Mouse (Mus musculus) CH12.LX (cell line): ENCODE results near the gene Mmp9.

Source experiments
- CTCF ChIP-seq, 2 experiments: IDR thresholded peaks in 1 of 2; conservative IDR thresholded peaks in 1 of 2; 2 replicates each; pipeline ENCODE4 v1.5.1; 2011 to 2012; ENCODE audit warnings: low read depth in 2 of 2, low read length in 2 of 2, improper control_type of control experiment in 1 of 2, inconsistent platforms in 1 of 2, mild to moderate bottlenecking in 1 of 2, moderate library complexity in 1 of 2
- E2F4 ChIP-seq: IDR thresholded peaks from 2 replicates; pipeline ENCODE4 v1.6.1; 2011; ENCODE audit warnings: low read depth, low read length, improper control_type of control experiment; ENCODE audit not compliant: insufficient replicate concordance
- ELF1 ChIP-seq: IDR thresholded peaks from 2 replicates; pipeline ENCODE4 v1.6.1; 2014; ENCODE audit warnings: low read depth, mild to moderate bottlenecking, inconsistent platforms, low read length, improper control_type of control experiment
- EP300 ChIP-seq: IDR thresholded peaks from 2 replicates; pipeline ENCODE4 v1.6.1; 2011; ENCODE audit warnings: low read length, improper control_type of control experiment
- GABPA ChIP-seq: IDR thresholded peaks from 2 replicates; pipeline ENCODE4 v1.6.1; 2012; ENCODE audit warnings: low read depth, low read length, improper control_type of control experiment, inconsistent platforms; ENCODE audit not compliant: insufficient replicate concordance
- HCFC1 ChIP-seq: IDR thresholded peaks from 2 replicates; pipeline ENCODE4 v1.6.1; 2012; ENCODE audit warnings: low read depth, mild to moderate bottlenecking, inconsistent platforms, low read length, improper control_type of control experiment
- JUND ChIP-seq: conservative IDR thresholded peaks from 2 replicates; pipeline ENCODE4 v1.6.1; 2011; ENCODE audit warnings: low read depth, low read length, improper control_type of control experiment
- MAX ChIP-seq: IDR thresholded peaks from 2 replicates; pipeline ENCODE4 v1.6.1; 2011; ENCODE audit warnings: low read length, improper control_type of control experiment
- MXI1 ChIP-seq: IDR thresholded peaks from 2 replicates; pipeline ENCODE4 v1.6.1; 2011; ENCODE audit warnings: mild to moderate bottlenecking, low read depth, low read length, improper control_type of control experiment
- NRF1 ChIP-seq: IDR thresholded peaks from 2 replicates; pipeline ENCODE4 v1.6.1; 2014; ENCODE audit warnings: low read depth, mild to moderate bottlenecking, inconsistent platforms, low read length, improper control_type of control experiment, moderate library complexity
- POLR2A ChIP-seq: IDR thresholded peaks from 2 replicates; pipeline ENCODE4 v1.6.1; 2011; ENCODE audit warnings: low read depth, mild to moderate bottlenecking, improper control_type of control experiment, low read length
- UBTF ChIP-seq: IDR thresholded peaks from 2 replicates; pipeline ENCODE4 v1.6.1; 2012; ENCODE audit warnings: low read depth, mild to moderate bottlenecking, inconsistent platforms, low read length, improper control_type of control experiment, moderate library complexity
- USF1 ChIP-seq: IDR thresholded peaks from 2 replicates; pipeline ENCODE4 v1.6.1; 2014; ENCODE audit warnings: low read depth, mild to moderate bottlenecking, inconsistent platforms, low read length, improper control_type of control experiment
- ZMIZ1 ChIP-seq: IDR thresholded peaks from 2 replicates; pipeline ENCODE4 v1.6.1; 2012; ENCODE audit warnings: low read depth, mild to moderate bottlenecking, inconsistent platforms, low read length, improper control_type of control experiment

GRCm38 (mm10) chr2:164994659-164995428, 54.3 kb downstream of the Mmp9 start:
- TF ChIP-seq E2F4 (no peak), GABPA (no peak), HCFC1 (no peak), JUND (no peak), MXI1 (no peak), EP300 (no peak), POLR2A (no peak), CTCF (conservative IDR thresholded peaks at IDR 0.05 in 1 of 2, IDR thresholded peaks at IDR 0.05 in 1 of 2; ENCODE audit: low read depth in 2 of 2, low read length in 2 of 2) (no peak), ELF1 (no peak), USF1 (no peak), UBTF (no peak), MAX (no peak), NRF1 (no peak), ZMIZ1 (no peak)
